Mouse (Mus musculus) MEL (cell line): ENCODE results near the gene Actn1. TPM values are rescaled to one million over a fixed set of nuclear protein-coding genes. Genes with fewer than 3 reads are reported as not detected.

Experiments used
- DNase-seq: peaks from one replicate; pipeline ENCODE4 v3.0.0; 2011; ENCODE audit warnings: low read depth, low spot score
- H3K27ac ChIP-seq: 2 replicates; pipeline ENCODE4 v1.5.1; 2012; ENCODE audit warnings: low read depth, mild to moderate bottlenecking, control low read depth, low read length, moderate library complexity; ENCODE audit not compliant: control insufficient read depth
- H3K27me3 ChIP-seq, 2 experiments: fragments of 150-350 bp in 1 of 2; sonication (generic) in 1 of 2; 2 replicates each; pipeline ENCODE4 v1.6.1; 2012; ENCODE audit warnings: low read length in 2 of 2, mild to moderate bottlenecking in 2 of 2, improper control_type of control experiment in 1 of 2, moderate library complexity in 1 of 2; ENCODE audit not compliant: insufficient read depth in 2 of 2, control insufficient read depth in 1 of 2
- H3K36me3 ChIP-seq, 2 experiments: 2 replicates each; pipeline ENCODE4 v1.6.1; 2012 to 2014; ENCODE audit warnings: low read length in 2 of 2, improper control_type of control experiment in 1 of 2, inconsistent platforms in 1 of 2, mild to moderate bottlenecking in 1 of 2; ENCODE audit not compliant: insufficient read depth in 2 of 2, control insufficient read depth in 1 of 2
- H3K4me1 ChIP-seq, 2 experiments: fragments of 150-350 bp in 1 of 2; sonication (generic) in 1 of 2; 2 replicates each; pipeline ENCODE4 v1.6.1; 2012; ENCODE audit warnings: low read length in 2 of 2, improper control_type of control experiment in 1 of 2, mild to moderate bottlenecking in 1 of 2; ENCODE audit not compliant: insufficient read depth in 2 of 2, control insufficient read depth in 1 of 2
- H3K4me3 ChIP-seq, 2 experiments: fragments of 150-350 bp in 1 of 2; sonication (generic) in 1 of 2; 2 replicates each; pipeline ENCODE4 v1.5.1; 2012; ENCODE audit warnings: low read depth in 2 of 2, low read length in 2 of 2, mild to moderate bottlenecking in 2 of 2, moderate library complexity in 2 of 2, control low read depth in 1 of 2, improper control_type of control experiment in 1 of 2; ENCODE audit not compliant: control insufficient read depth in 1 of 2, insufficient read depth in 1 of 2
- H3K79me2 ChIP-seq: 2 replicates; pipeline ENCODE4 v1.6.1; 2012; ENCODE audit warnings: mild to moderate bottlenecking, low read length, moderate library complexity; ENCODE audit not compliant: control insufficient read depth, poor library complexity, insufficient read depth
- H3K9ac ChIP-seq: 2 replicates; pipeline ENCODE4 v1.6.1; 2012; ENCODE audit warnings: low read depth, mild to moderate bottlenecking, control low read depth, low read length, moderate library complexity; ENCODE audit not compliant: control insufficient read depth, poor library complexity, severe bottlenecking
- H3K9me3 ChIP-seq: fragments of 150-350 bp; sonication (generic); replicated peaks from 2 replicates; pipeline ENCODE4 v1.6.1; 2012; ENCODE audit warnings: mild to moderate bottlenecking, low read length, improper control_type of control experiment, moderate library complexity; ENCODE audit not compliant: insufficient read depth
- BHLHE40 ChIP-seq: IDR thresholded peaks from 2 replicates; pipeline ENCODE4 v1.6.1; 2012; ENCODE audit warnings: low read depth, mild to moderate bottlenecking, inconsistent platforms, low read length, improper control_type of control experiment, borderline replicate concordance
- CHD2 ChIP-seq: IDR thresholded peaks from 2 replicates; pipeline ENCODE4 v1.6.1; 2011; ENCODE audit warnings: low read length, improper control_type of control experiment
- CTCF ChIP-seq, 3 experiments: IDR thresholded peaks in 2 of 3; conservative IDR thresholded peaks in 1 of 3; 2 replicates each; pipeline ENCODE4 v1.5.1; 2011 to 2012; ENCODE audit warnings: low read length in 3 of 3, low read depth in 2 of 3, mild to moderate bottlenecking in 2 of 3, improper control_type of control experiment in 1 of 3, inconsistent platforms in 1 of 3, mixed read lengths in 1 of 3, moderate library complexity in 1 of 3; ENCODE audit not compliant: control insufficient read depth in 1 of 3, insufficient read depth in 1 of 3, poor library complexity in 1 of 3, severe bottlenecking in 1 of 3
- E2F4 ChIP-seq: IDR thresholded peaks from 2 replicates; pipeline ENCODE4 v1.6.1; 2011; ENCODE audit warnings: low read depth, low read length, improper control_type of control experiment, borderline replicate concordance
- ELF1 ChIP-seq: IDR thresholded peaks from 2 replicates; pipeline ENCODE4 v1.6.1; 2014; ENCODE audit warnings: low read depth, mild to moderate bottlenecking, inconsistent platforms, low read length, improper control_type of control experiment, moderate library complexity
- ETS1 ChIP-seq: IDR thresholded peaks from 2 replicates; pipeline ENCODE4 v1.6.1; 2012; ENCODE audit warnings: low read depth, mild to moderate bottlenecking, inconsistent platforms, low read length, improper control_type of control experiment, moderate library complexity
- GABPA ChIP-seq: IDR thresholded peaks from 2 replicates; pipeline ENCODE4 v1.6.1; 2012; ENCODE audit warnings: low read depth, mild to moderate bottlenecking, inconsistent platforms, low read length, improper control_type of control experiment, moderate library complexity
- HCFC1 ChIP-seq: IDR thresholded peaks from 2 replicates; pipeline ENCODE4 v1.6.1; 2012; ENCODE audit warnings: low read depth, mild to moderate bottlenecking, inconsistent platforms, low read length, improper control_type of control experiment, moderate library complexity
- JUND ChIP-seq: IDR thresholded peaks from 2 replicates; pipeline ENCODE4 v1.6.1; 2011; ENCODE audit warnings: low read depth, mild to moderate bottlenecking, improper control_type of control experiment, low read length
- KAT2A ChIP-seq: conservative IDR thresholded peaks from 2 replicates; pipeline ENCODE4 v1.6.1; 2012; ENCODE audit warnings: low read depth, low read length, improper control_type of control experiment, inconsistent platforms
- MAFK ChIP-seq: IDR thresholded peaks from 2 replicates; pipeline ENCODE4 v1.6.1; 2011; ENCODE audit warnings: low read depth, mild to moderate bottlenecking, low read length, improper control_type of control experiment, borderline replicate concordance
- MAX ChIP-seq: IDR thresholded peaks from 2 replicates; pipeline ENCODE4 v1.6.1; 2011; ENCODE audit warnings: low read length, improper control_type of control experiment
- MXI1 ChIP-seq: IDR thresholded peaks from 2 replicates; pipeline ENCODE4 v1.6.1; 2011; ENCODE audit warnings: mild to moderate bottlenecking, low read depth, low read length, improper control_type of control experiment
- MYB ChIP-seq: IDR thresholded peaks from 2 replicates; pipeline ENCODE4 v1.6.1; 2011; ENCODE audit warnings: mild to moderate bottlenecking, low read depth, low read length, improper control_type of control experiment
- NELFE ChIP-seq: IDR thresholded peaks from 2 replicates; pipeline ENCODE4 v1.6.1; 2011; ENCODE audit warnings: low read depth, low read length, improper control_type of control experiment
- NRF1 ChIP-seq: IDR thresholded peaks from 2 replicates; pipeline ENCODE4 v1.6.1; 2014; ENCODE audit warnings: low read depth, mild to moderate bottlenecking, inconsistent platforms, low read length, improper control_type of control experiment, moderate library complexity; ENCODE audit not compliant: poor library complexity, insufficient read depth, severe bottlenecking
- POLR2A ChIP-seq, 2 experiments: IDR thresholded peaks; 2 replicates each; pipeline ENCODE4 v1.6.1; 2011 to 2012; ENCODE audit warnings: low read length in 2 of 2, mild to moderate bottlenecking in 2 of 2, control low read depth in 1 of 2, improper control_type of control experiment in 1 of 2, low read depth in 1 of 2, moderate library complexity in 1 of 2; ENCODE audit not compliant: control insufficient read depth in 1 of 2, insufficient read depth in 1 of 2, poor library complexity in 1 of 2
- POLR2AphosphoS2 ChIP-seq: IDR thresholded peaks from 2 replicates; pipeline ENCODE4 v1.6.1; 2011; ENCODE audit warnings: low read length, improper control_type of control experiment
- SIN3A ChIP-seq: IDR thresholded peaks from 2 replicates; pipeline ENCODE4 v1.6.1; 2012; ENCODE audit warnings: low read length, improper control_type of control experiment, inconsistent platforms
- SMC3 ChIP-seq: IDR thresholded peaks from 2 replicates; pipeline ENCODE4 v1.6.1; 2011; ENCODE audit warnings: low read depth, low read length, improper control_type of control experiment
- TBP ChIP-seq: IDR thresholded peaks from 2 replicates; pipeline ENCODE4 v1.8.0; 2011; ENCODE audit warnings: low read depth, low read length, improper control_type of control experiment
- UBTF ChIP-seq: IDR thresholded peaks from 2 replicates; pipeline ENCODE4 v1.6.1; 2012; ENCODE audit warnings: low read depth, mild to moderate bottlenecking, inconsistent platforms, low read length, improper control_type of control experiment, moderate library complexity, borderline replicate concordance; ENCODE audit not compliant: insufficient read depth
- USF1 ChIP-seq: IDR thresholded peaks from 2 replicates; pipeline ENCODE4 v1.6.1; 2014; ENCODE audit warnings: low read depth, mild to moderate bottlenecking, inconsistent platforms, low read length, improper control_type of control experiment, moderate library complexity
- USF2 ChIP-seq, 2 experiments: IDR thresholded peaks; 2 replicates each; pipeline ENCODE4 v1.6.1; 2011 to 2012; ENCODE audit warnings: improper control_type of control experiment in 2 of 2, low read length in 2 of 2, borderline replicate concordance in 1 of 2, inconsistent platforms in 1 of 2, low read depth in 1 of 2, mild to moderate bottlenecking in 1 of 2; ENCODE audit not compliant: insufficient read depth in 1 of 2
- ZC3H11A ChIP-seq: IDR thresholded peaks from 2 replicates; pipeline ENCODE4 v1.6.1; 2012; ENCODE audit warnings: low read depth, mild to moderate bottlenecking, inconsistent platforms, low read length, improper control_type of control experiment
- ZKSCAN1 ChIP-seq: IDR thresholded peaks from 2 replicates; pipeline ENCODE4 v1.6.1; 2012; ENCODE audit warnings: low read depth, mild to moderate bottlenecking, inconsistent platforms, low read length, improper control_type of control experiment, moderate library complexity
- ZNF384 ChIP-seq: IDR thresholded peaks from 2 replicates; pipeline ENCODE4 v1.6.1; 2012; ENCODE audit warnings: low read depth, mild to moderate bottlenecking, inconsistent platforms, low read length, improper control_type of control experiment
- polyA plus RNA-seq, 2 experiments: library from polyadenylated mRNA; stranded (reverse) in 1 of 2; unstranded in 1 of 2; fragments of >175 nt in 1 of 2; fragments of >200 nt in 1 of 2; gene quantifications; 2 replicates each; pipeline versions ENCODE4 v1.2.1 to v1.2.4; 2012; ENCODE audit warnings: low replicate concordance in 2 of 2, low read depth in 1 of 2; ENCODE audit not compliant: insufficient read length in 2 of 2, insufficient read depth in 1 of 2, missing spikeins in 1 of 2
- total RNA-seq: library from RNA; depleted of rRNA; stranded (reverse); fragments of 300-350 nt; gene quantifications from 2 replicates; pipeline ENCODE4 v1.2.3, GENCODE M21; 2012

Gene Actn1
- total and polyA plus RNA-seq, 3 experiments: 7.8 to 27.0 TPM; not detected in 1

DNA sequence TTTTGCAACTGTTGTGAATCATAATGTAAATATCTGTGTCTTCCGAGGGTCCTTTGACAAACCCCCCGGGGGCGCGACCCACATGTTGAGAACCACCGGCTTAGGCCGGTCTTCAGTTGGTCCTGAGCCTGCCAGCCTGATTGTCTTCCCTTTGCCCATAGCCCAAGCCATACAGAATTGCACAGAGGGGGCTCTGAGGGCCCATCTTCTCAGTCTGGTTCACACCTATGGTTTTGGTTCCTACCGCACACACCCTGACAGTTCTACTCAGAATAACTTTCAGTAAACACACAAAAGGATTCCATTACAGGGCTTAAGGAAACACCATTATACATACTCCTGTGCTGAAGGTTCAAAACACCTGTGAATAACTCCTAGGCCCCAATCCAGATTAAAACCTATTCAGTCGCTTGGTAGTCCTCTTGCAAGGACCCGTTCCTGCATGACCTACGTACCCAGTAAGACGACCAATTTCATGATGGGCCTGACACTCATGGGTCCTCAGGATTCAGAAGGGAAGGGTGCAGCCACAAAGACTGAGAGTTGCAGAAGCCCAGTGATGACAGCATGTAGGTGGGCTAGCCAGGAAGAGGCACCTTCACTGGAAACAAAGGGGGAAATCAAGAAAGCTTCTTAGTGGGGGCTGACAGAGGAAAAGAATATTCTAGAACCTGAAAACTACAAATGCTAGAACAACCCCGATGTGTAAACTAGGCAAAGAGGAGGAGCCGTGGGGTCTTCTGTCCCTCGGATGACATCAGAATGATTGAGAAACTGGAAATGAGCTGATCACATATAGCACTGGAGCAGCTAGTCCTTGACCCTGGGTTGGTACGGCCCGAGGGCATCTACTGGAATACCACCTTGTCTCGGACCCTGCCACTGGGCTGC lies 128.6 kb downstream of the Actn1 start:
- Histone ChIP-seq H3K9ac (peak overlapping the region; percentile 88), H3K9me3 (no peaks in the 10 kb centered on the region), H3K4me3 (peak overlapping the region; percentile 67 to 86), H3K27me3 (no peaks in the 10 kb centered on the region)
- DNase-seq: peak; percentile 34
- TF ChIP-seq MAFK (no peak), SMC3 (no peak), JUND (no peak), GABPA (no peak), KAT2A (no peak), SIN3A (no peak), ZKSCAN1 (no peak), CTCF (IDR thresholded peaks at IDR 0.05 in 2 of 3, conservative IDR thresholded peaks at IDR 0.05 in 1 of 3; ENCODE audit: control insufficient read depth in 1 of 3, insufficient read depth in 1 of 3, low read depth in 2 of 3, low read length in 3 of 3, poor library complexity in 1 of 3, severe bottlenecking in 1 of 3) (no peak), POLR2A (IDR thresholded peaks at IDR 0.05; ENCODE audit: control insufficient read depth in 1 of 2, insufficient read depth in 1 of 2, low read depth in 1 of 2, low read length in 2 of 2, poor library complexity in 1 of 2) (no peak), E2F4 (no peak), MAX (no peak; the same call in 1 of the 2 replicates), ELF1 (no peak), HCFC1 (no peak), CHD2 (no peak)
- TF ChIP-seq, all 39 proteins: peak for 0
- peaks cover 2% of the 10 kb centered on the region; the same call in 1 of the 2 replicates for H3K79me2 ChIP-seq
- peaks cover 0 to 17% of the 10 kb centered on the region in 2 experiments; a peak in 2 of 4 replicates for H3K36me3 ChIP-seq
- peaks cover 16 to 20% of the 10 kb centered on the region in 2 experiments; a peak in 3 of 4 replicates for H3K4me1 ChIP-seq
- H3K27ac ChIP-seq: peak overlapping the region; percentile 83

DNA sequence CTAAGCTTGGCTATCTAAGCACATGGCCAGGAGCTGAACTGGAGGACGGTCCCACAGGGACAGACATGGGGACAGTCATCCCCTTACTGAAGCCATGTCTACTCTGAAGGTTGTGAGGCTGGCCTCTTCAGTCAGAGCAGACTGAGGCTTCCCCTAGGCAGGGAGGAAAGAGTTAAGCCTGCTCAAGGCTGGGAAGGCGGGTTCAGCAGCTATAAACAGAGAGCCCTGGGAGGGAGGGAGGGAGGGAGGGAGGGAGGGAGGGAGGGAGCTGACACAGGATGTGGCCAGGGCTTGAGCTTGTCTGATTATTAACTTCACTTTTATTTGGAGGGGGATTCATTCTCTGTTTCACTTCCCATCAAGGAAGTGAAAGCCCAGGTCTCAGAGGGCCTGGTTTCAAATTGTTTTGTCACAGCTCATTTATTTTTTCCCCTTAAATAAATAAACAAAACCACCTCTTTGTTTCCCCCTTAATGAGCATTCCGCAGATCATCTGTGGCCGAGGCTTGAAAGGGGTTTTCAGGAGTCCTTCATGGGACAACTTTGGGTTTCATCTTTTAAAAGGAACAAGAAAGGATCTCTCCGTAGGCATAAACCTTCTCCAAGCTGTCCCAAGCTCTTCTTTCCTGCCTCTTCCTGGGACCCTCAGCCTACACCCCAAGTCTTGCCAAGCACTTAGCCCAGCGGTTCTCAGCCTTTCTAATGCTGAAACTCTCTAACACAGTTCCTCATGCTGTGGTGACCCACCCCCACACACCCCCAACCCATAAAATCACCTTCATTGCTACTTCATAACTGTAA lies 129.4 kb downstream of the Actn1 start:
- Histone ChIP-seq H3K4me3 (peak overlapping the region in 1 of 2 experiments; percentile 36; a peak in 1 of 4 replicates), H3K36me3 (peaks cover 0 to 17% of the 10 kb centered on the region in 2 experiments; a peak in 2 of 4 replicates), H3K79me2 (peaks cover 2% of the 10 kb centered on the region; the same call in 1 of the 2 replicates), H3K9me3 (no peaks in the 10 kb centered on the region), H3K9ac (peak overlapping the region; percentile 23), H3K27me3 (no peaks in the 10 kb centered on the region), H3K27ac (peak overlapping the region; percentile 83), H3K4me1 (peaks cover 16 to 20% of the 10 kb centered on the region in 2 experiments; a peak in 3 of 4 replicates)
- peak; percentile 82 for DNase-seq
- no peak for TF ChIP-seq E2F4
- TF ChIP-seq BHLHE40: no peak
- TF ChIP-seq TBP: no peak
- TF ChIP-seq CTCF (IDR thresholded peaks at IDR 0.05 in 2 of 3, conservative IDR thresholded peaks at IDR 0.05 in 1 of 3; ENCODE audit: control insufficient read depth in 1 of 3, insufficient read depth in 1 of 3, low read depth in 2 of 3, low read length in 3 of 3, poor library complexity in 1 of 3, severe bottlenecking in 1 of 3): no peak
- TF ChIP-seq ZNF384: no peak
- TF ChIP-seq NELFE: peak; percentile 52; the same call in 1 of the 2 replicates
- TF ChIP-seq JUND: no peak
- TF ChIP-seq UBTF: no peak
- no peak for TF ChIP-seq ZC3H11A
- no peak for TF ChIP-seq MYB
- no peak for TF ChIP-seq USF1
- TF ChIP-seq MAFK: no peak
- TF ChIP-seq USF2 (IDR thresholded peaks at IDR 0.05; ENCODE audit: borderline replicate concordance in 1 of 2, insufficient read depth in 1 of 2, low read depth in 1 of 2, low read length in 2 of 2): no peak
- TF ChIP-seq POLR2AphosphoS2: no peak
- peak; percentile 54; the same call in 1 of the 2 replicates for TF ChIP-seq ETS1
- TF ChIP-seq MXI1: no peak
- TF ChIP-seq NRF1: no peak
